Mouse (Mus musculus) bone marrow macrophage, adult 2 months (primary cell): ENCODE data around the gene 1700016D06Rik.

Experiments used
- CTCF ChIP-seq: IDR thresholded peaks from 2 replicates; pipeline ENCODE4 v1.5.1; 2012; ENCODE audit warnings: low read depth, mild to moderate bottlenecking, low read length, moderate library complexity
- POLR2A ChIP-seq: IDR thresholded peaks from 2 replicates; pipeline ENCODE4 v1.6.1; 2012; ENCODE audit warnings: mild to moderate bottlenecking, low read depth, low read length, borderline replicate concordance

GRCm38 (mm10) chr8:11632406-11632805 lies 68.5 kb downstream of the 1700016D06Rik start:
- TF ChIP-seq CTCF (no peak), POLR2A (no peak)
